Mouse (Mus musculus): ENCODE data around the gene H3f3b.
"Not testable (repeated sequence)": the region's sequence is repeated elsewhere in the genome, so short reads cannot be mapped to it uniquely, and the experiment has no call there.

The H3f3b gene

GRCm38 (mm10) chr11:116021328-116022220 lies 6.2 kb downstream of the H3f3b start:
- DNase-seq (ENCODE audit: low spot score in 2 of 2) = peak in 1 of 2 experiments; percentile 27

- DNase-seq (ENCODE audit: low spot score in 2 of 2) = peak; percentile 49 to 60
Measured at GRCm38 (mm10) chr11:116020519-116020922, 7.2 kb downstream of the H3f3b start.

DNA sequence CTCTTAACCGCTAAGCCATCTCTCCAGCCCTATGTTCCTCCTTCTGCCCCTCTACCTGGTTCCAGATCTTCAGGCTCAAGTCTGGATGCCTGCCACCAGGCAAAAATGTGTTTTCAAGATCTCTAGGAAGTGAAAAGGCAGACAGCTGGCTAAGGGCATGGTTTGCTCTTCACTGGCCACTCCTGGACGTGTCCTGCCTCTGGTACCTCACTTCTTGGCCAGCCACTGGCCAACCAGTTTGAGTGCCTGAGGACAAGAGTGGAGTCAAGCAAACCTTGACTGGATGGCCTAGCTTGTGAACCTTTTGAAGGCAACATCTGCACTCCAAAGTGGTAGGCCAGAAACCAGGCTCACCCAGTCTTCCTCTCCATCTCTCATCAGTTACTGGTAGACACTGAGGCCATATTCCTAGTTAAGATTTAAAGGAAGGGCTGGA lies 7.8 kb downstream of the H3f3b start:
- DNase-seq (ENCODE audit: low spot score in 2 of 2) = peak; percentile 29 to 42

DNA sequence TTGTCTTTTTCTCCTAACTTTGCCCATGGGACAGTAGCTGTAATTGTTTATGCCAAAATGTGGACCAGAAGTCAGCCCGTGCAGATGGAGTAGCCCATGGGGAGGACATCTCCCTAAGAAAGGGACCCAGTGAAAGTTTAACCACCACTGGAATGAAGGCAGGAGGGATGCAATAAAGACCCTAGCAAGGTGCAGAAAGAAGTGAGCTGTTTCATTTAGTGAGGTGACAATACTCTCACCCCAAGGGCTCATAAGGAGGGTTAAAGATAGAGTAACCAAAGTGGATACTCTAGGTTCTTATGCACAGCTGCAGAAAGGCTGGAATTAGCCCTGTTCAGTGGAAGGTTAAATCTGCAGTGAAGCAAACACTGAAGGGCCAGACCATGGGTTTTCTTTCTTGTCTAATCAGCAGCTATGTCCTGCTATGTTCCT lies 8.4 kb downstream of the H3f3b start:
- no peak for DNase-seq (ENCODE audit: low spot score in 2 of 2)

DNA sequence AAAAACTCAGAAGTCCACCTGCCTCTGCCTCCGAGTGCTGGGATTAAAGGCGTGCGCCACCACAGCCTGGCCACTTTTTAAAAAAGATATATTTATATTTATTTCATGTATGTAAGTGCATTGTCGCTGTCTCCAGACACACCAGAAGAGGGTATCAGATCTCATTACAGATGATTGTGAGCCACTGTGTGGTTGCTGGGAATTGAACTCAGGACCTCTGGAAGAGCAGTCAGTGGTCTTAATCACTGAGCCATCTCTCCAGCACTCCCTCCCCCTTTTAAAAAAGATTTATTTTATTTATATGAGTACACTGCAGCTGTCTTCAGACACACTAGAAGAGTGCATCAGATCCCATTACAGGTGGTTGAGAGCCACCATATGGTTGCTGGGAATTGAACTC lies 8.9 kb downstream of the H3f3b start:
- DNase-seq (ENCODE audit: low spot score in 2 of 2) = not testable (repeated sequence)

DNA sequence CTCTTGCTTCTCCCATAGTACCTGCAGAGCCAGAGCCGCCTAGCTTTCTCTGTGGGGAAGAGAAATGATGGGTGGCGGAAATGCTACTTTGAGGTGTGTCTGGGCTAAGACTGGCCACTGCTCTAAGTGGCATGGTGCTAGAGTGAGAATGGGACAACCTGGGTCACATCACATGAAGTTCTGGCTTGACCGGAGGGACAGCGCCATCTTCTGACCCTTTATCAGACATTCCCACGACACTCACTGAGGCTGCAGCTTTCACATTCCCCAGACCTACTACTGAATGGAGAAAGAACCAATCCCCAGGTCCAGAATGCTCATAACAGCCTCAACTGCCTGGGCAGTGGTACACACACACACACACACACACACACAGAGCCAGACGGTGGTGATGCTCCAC lies 9.7 kb downstream of the H3f3b start:
- DNase-seq (ENCODE audit: low spot score in 2 of 2) = peak; percentile 34 to 44

DNA sequence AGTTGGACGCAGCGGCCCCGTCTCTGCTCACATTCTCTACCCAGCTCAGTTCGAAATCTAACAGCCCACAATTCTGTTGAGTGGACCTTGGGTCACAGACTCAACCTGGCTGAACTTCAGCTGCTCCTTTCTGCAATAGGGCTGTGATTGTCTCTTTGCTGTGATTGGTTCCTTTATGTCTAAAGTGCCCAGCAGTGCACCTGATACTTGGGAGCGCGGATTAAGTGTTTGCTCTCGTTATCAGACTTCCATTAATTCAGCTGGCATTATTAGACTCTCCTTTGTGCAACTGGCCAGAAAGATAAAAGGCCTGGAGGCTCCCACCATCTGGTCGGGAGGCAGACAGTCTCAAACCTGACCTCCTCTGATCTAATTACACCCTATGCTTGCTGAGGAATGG lies 12.9 kb downstream of the H3f3b start:
- DNase-seq (ENCODE audit: low spot score in 2 of 2) = no peak

DNA sequence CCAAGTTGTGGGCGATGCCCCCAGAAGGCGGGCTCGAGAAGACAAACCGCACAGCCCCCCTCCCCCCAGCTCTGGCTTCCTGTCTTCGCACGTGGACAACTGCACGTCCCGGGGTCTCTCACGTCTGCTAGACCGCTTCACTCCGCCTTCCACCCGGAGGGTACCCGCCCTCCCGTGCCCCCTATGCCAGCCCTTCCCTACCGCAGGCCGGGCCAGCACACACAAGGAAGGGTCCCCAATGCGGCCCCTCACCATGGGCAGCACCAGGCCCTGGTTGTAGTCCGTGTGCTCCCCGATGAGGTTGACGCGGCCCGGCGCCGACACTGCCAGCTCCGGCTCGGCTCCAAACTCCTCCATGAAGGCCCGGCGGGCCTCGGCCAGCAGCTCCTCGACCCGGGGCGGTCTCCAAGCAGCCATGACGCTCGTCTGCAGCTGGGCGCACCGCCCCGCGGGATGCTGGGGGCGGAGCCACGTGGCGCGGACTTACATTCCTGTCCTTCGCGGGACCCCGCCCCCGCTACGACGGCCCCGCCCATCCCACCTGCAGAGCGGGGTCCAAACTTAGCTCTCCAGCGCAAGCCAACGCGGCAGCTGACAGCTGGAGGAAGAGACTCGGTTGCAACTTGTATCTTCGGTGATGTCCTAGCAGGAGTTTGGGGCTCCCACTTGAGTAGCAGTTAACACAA lies 15.4 kb downstream of the H3f3b start, which contains the start of gene Galk1:
Gene Galk1 (minus strand): TSS at position 458 of the 686 bp plus-strand sequence.
- DNase-seq (ENCODE audit: low spot score in 2 of 2) = peak; percentile 67 to 83

DNA sequence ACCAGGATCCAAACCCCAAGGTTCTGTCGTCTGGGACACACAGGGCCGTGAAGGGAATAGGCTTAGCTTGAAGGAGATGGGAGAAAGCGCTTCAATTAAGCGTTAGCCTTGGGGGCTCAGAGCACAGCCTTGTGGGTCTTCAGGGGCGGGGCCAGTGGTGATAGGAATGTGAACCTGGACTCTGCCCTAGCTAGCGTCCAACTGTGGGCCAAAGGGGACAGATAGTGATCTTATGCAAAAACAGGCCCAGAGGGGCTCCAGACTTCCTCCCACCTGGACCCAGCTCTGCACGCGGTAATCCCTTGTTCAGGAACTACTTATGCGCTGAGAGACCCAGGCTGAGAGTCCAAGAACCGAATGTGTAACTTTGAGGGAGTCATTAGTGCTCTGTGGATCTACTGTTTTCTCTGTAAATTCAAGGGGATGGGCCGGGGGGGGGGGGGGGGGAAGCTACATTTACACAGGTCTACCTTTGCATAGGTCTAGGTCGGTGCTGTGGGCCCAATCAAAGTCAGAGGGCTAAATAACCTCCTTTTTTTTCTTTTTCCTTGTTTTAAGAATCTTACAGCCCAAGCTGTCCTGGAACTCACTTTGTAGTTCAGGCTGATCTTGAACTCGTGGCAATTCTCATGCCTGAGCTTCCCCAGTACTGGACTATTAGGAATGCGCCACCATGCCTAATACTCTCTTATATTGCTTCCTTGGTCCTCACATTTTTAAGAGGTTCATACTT lies 16.1 kb downstream of the H3f3b start:
- DNase-seq (ENCODE audit: low spot score in 2 of 2) = no peak

GRCm38 (mm10) chr11:116010948-116011347 lies 16.8 kb downstream of the H3f3b start:
- no peak for DNase-seq (ENCODE audit: low spot score in 2 of 2)

DNA sequence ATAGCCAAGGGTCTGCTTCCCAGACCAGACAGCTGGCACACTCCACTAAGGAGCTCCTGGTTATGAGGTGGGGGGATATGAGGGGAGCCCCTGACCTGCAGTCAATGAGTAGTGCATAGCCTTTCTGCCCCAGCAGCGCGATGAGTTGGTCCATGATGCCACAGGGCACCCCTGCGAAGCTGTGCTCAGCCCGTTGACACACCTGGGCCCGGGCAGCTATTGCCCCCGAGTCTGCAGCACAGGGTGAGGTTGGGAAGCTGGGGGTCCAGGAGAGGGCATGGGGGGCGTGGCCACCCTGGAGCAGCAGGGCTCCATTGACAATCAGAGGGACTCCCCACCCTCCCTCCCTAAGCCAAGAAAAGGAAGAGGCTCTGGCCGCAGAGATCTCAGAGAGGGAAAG lies 17.6 kb downstream of the H3f3b start:
- no peak for DNase-seq (ENCODE audit: low spot score in 2 of 2)

GRCm38 (mm10) chr11:116009661-116010060 lies 18.1 kb downstream of the H3f3b start:
- DNase-seq (ENCODE audit: low spot score in 2 of 2) = no peak

GRCm38 (mm10) chr11:116008832-116009375 lies 18.9 kb downstream of the H3f3b start:
- no peak for DNase-seq (ENCODE audit: low spot score in 2 of 2)

DNA sequence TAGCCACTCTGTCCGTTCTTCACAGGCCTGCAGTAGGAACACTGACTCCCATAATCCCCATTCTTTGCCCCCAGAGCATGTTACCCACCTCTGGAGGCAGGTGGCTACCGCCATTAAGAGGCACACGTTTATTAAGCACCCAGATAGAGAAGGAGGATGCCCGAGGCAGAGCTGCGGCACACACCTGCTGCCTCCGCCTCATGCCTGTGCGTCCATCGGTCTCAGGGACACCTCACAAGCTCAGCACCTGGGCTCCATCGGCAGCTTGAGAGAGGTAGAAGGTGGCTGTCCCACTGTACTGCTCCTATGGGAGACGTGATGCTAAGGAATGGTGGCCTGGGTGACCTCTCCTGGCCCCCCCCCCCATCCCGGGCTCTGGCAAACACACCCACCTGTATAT lies 19.4 kb downstream of the H3f3b start:
- DNase-seq (ENCODE audit: low spot score in 2 of 2) = no peak

DNA sequence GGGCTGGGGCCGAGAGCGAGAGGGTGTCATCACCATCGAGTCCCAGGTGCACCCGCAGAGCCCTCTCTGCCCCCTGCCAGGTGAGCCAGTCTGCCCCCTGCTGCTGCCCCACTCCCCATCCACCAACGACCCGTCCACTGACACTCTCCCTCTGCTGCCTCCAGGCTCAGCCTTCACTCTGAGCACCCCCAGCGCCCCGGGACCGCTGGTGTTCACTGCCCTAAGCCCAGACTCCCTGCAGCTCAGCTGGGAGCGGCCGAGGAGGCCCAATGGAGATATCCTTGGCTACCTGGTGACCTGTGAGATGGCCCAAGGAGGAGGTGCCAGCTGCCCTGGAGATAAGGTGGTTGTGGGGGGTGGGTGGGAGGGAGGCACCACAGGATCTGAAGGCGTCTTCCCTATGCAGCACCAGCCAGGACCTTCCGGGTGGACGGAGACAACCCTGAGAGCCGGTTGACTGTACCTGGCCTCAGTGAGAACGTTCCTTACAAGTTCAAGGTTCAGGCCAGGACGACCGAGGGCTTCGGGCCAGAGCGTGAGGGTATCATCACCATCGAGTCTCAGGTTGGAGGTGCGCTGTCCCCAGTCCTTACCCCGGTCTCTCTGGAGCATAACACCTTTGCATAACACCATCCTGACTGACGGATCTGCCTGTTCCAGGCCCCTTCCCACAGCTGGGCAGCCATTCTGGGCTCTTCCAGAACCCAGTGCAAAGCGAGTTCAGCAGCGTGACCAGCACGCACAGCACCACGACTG lies 20.5 kb downstream of the H3f3b start:
- DNase-seq (ENCODE audit: low spot score in 2 of 2) = no peak

GRCm38 (mm10) chr11:116005701-116006419 lies 21.9 kb downstream of the H3f3b start:
- no peak for DNase-seq (ENCODE audit: low spot score in 2 of 2)

GRCm38 (mm10) chr11:116004840-116005700 lies 22.7 kb downstream of the H3f3b start:
- peak; percentile 55 to 64 for DNase-seq (ENCODE audit: low spot score in 2 of 2)

DNA sequence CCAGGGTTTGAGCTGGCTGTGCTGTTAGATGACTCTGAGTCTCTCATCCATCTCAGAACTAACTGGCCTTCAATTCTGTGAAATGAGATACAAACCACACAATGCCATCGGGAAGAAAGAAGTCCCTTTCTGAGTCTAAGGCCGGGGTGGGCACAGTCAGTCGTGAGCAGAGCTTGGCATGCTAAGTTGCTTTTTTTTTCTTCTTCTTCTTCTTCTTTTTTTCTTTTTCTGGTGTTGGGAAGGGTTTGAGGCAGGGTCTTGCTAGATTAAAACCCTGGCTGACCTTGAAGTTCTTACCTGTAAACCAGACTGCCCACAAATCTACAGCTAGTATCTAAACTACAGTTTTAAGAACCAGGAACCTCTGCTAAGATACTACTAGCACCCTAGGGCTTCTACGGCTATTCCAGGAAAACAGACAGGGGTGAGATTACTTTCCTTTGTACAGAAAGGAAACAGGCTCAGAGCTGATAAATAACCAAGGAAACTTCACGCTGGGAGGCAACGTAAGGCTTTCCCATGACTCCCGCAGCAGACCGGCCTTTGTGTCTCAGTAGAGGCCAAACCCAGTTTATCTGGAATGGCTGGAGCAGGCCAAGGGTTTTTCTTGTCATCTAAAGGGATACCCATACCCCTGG lies 23.5 kb downstream of the H3f3b start:
- no peak for DNase-seq (ENCODE audit: low spot score in 2 of 2)

DNA sequence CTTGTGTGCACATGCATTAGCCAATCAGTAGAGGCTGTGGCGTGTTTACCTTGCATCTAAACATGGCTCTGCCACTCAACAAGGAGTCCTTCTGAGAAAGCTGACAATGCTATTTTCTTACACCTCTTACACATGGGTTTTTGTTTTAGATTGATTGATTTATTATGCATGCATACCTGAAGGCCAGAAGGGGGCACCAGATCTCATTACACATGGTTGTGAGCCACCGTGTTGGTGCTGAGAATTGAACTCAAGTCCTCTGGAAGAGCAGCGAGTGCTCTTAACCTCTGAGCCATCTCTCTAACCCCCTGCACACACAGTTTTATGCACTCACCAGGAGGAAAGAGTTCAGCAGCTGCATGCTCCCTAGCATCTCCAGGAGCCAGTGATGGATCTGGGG lies 24.9 kb downstream of the H3f3b start:
- no peak for DNase-seq (ENCODE audit: low spot score in 2 of 2)

Measured in natural killer cell, adult 2 months (primary cell).